Mouse (Mus musculus) 3134 (cell line): ENCODE data around the gene Bcl7b.

ENCODE experiments used
- DNase-seq: peaks from one replicate; pipeline ENCODE4 v3.0.0-alpha.2; 2011; ENCODE audit warnings: low spot score; ENCODE audit not compliant: insufficient read length; ENCODE audit errors: extremely low read depth

Bcl7b gene

GRCm38 (mm10) chr5:135168063-135169062 is at the start of gene Bcl7b:
Bcl7b (plus strand) TSS chr5:135168283.
- peak; percentile 98 for DNase-seq

GRCm38 (mm10) chr5:135118589-135119081 is 49.4 kb upstream of the Bcl7b start:
- peak; percentile 44 for DNase-seq

DNA sequence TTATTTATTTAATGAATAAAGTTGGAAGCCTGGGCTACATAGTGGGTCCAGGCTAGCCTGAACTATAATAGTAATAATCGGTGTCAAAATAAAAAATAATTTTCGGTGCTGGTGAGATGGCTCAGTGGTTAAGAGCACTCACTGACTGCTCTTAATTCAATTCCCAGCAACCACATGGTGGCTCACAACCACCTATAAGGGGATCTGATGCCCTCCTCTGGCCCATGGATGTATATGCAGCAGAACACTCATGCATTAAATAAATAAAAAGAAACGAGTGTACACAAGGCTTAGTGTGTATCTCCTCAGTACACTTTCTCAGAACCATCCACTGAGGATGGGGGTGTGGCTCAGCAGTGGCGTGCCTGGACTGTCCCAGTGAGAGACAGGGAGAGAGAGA is 47.3 kb upstream of the Bcl7b start:
- no peak for DNase-seq

DNA sequence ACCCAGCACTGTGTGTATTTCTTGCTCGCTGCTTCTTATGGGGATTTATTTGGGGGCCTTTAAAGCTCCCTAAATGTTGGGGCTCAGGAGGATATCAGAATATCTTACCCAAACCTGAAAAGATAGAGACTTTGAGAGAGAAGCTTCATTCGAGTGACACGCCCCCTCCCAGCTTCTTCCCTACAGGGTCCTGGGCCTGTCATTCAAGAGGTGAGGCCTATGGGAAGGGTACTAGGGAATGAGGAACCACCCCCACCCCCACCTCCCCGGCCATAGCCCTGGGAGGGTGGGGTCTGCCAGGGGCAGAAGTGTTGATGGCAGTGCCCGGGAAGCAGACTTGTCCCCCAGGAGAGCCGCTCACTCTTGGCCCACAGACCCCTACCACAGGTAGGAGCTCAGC is 42.0 kb upstream of the Bcl7b start:
- DNase-seq, result no peak

DNA sequence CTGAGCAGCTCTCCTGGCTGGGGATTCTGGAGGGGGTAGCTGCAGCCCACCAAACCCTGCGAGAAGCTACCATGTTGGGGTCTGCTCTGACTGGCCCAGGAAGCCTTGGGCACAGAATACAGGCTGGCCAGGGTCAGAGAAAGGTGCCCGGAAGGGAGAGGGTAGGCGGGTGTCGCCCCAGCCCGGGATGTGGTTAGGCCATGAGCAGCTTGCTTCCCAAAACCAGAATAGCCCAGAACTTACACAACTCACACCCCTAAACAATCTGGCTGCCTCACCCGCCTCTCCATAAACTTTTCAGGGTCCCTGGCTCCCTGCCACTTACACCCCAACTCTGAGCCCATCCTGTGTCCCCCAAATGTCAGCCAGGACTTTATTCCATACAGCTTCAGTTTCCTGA is 40.4 kb upstream of the Bcl7b start:
- DNase-seq, result no peak

DNA sequence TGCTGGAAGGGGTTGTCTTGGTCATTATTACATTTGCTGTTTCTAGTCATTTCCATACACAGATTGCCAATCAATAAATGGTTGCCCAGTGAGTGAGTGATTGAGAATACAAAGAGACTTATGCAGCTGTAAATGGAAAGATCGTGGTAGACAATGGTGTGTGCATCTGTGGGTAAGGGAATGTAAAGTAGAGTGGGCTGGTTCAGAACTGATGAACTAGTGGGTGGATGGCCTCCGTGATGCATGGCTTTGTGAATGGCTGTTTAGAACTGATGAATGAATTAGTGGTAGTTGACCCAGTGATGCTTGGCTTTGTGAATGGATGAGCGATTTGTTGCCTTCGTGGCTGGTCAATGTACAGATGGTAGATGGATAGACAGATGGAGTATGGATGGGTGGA is 38.3 kb upstream of the Bcl7b start:
- DNase-seq, result no peak

DNA sequence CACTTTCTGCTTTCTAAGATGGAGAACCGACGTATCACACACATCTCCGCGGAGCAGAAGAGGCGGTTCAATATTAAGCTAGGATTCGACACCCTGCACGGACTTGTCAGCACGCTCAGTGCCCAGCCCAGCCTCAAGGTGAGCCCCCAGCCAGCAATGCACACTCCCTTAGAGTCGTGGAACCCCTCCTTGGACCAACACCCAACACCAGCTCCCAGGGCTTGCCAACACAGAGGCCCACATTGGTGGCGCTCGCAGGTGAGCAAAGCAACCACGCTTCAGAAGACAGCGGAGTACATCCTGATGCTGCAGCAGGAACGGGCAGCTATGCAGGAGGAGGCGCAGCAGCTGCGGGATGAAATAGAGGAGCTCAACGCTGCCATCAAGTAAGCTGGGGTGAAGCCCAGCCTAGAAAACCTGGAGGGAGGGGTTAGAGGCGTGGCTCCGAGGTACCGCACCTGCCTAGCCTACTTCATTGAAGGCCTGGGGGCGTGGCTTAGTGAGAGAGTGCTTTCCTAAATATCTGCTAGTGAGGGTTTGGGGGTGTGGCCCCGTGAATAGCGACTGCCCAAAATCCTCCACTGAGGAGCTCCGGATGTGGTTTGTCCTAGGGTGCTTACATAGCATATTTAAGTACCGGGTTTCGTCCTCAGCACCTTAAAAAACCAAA is 34.2 kb upstream of the Bcl7b start:
- DNase-seq, result no peak

DNA sequence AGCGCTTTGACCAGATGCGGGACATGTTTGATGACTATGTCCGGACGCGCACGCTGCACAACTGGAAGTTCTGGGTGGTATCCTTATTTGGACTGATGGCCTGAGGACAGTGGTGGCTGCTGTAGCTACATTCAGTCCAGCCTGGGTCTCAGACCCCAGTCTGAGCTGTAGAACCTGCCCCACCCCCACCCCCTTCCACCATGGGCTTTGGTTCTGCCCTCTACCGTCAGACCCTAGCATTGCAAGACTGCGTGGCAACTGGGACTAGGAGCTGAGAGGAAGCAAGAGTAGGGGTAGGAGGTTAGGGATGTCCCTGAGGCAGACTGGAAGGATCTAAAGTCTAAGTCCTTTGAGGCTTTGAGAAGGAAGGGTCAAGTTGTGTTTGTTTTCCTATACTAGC is 33.5 kb upstream of the Bcl7b start:
- no peak for DNase-seq

DNA sequence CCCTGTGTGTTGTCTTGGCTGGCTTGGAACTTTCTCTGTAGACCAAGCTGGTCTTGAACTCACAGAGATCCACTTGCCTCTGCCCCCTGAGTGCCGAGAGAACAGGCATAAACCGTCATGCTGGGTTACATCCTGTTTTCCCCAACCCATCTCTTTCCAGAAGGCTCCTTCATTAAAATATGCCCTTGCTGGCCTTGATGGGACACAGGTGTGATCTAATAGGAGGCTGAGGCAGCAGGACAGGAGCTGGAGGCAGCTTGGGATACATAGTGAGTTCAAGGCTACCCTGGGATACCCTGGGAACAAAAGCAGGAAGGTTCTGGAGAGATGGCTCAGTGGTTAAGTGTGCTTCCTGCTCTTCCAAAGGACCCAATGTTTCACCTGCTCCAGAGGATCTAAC is 28.2 kb upstream of the Bcl7b start:
- no peak for DNase-seq

- DNase-seq, result no peak
Measured at GRCm38 (mm10) chr5:135144469-135144868, 23.6 kb upstream of the Bcl7b start.

GRCm38 (mm10) chr5:135145532-135145931 is 22.6 kb upstream of the Bcl7b start:
- no peak for DNase-seq

DNA sequence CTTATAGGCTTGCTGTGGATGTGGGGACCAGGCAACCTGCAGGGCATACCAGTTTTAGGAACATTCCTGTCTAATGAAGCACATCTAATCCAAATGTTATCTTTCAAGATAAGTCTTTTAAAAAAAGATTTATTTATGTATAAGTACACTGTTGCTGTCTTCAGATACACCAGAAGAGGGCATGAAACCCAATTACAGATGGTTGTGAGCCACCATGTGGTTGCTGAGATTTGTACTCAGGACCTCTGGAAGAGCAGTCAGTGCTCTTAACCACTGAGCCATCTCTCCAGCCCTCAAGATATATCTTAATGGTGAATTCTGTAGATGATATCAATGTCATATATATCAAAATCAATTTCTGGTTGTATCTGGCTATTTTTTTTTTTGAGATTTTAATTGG is 22.1 kb upstream of the Bcl7b start:
- DNase-seq, result no peak

GRCm38 (mm10) chr5:135148715-135149052 is 19.4 kb upstream of the Bcl7b start:
- no peak for DNase-seq

- DNase-seq, result peak; percentile 100
Measured at GRCm38 (mm10) chr5:135149053-135149819, 18.8 kb upstream of the Bcl7b start, which contains the start of gene Tbl2. Tbl2 (plus strand) TSS chr5:135149657.

GRCm38 (mm10) chr5:135149820-135150178 is 18.3 kb upstream of the Bcl7b start:
- no peak for DNase-seq

DNA sequence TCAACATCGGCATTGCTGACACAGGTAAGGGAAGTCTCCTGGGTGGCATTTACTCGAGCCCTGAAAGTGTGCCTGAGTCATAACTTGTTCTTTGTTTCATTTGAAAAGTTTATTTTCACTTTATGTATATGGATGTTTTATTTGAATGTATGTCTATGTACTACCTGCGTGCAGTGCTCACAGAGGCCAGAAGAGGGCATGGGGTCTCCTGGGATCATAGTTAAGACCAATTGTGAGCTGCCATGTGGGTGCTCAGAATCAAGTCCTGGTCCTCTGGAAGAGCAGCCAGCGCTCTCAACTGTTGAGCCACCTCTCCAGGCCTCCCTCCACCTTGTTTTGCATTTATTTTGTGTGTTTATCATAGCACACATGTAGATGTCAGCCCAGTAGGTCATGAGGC is 11.6 kb upstream of the Bcl7b start:
- no peak for DNase-seq

DNA sequence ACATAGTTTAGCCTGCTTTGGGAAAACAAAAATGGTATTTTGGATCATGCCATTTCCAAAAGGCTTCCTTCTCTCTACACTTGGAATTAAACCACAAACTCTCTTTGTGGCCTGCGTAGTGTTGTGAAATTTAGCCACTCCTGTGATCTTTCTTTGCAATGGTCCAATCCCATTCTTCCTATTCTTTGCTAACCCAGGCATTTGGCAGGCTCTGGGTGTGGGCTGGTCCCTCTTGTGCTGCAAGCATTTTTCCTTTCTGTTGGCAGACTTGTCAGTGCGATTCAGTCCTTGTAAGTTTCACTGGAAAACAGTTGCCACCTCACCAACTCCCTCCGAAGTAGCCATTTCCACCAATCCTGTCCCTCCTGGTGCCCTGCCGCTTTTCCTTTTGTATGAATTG is 6.9 kb upstream of the Bcl7b start:
- no peak for DNase-seq

DNA sequence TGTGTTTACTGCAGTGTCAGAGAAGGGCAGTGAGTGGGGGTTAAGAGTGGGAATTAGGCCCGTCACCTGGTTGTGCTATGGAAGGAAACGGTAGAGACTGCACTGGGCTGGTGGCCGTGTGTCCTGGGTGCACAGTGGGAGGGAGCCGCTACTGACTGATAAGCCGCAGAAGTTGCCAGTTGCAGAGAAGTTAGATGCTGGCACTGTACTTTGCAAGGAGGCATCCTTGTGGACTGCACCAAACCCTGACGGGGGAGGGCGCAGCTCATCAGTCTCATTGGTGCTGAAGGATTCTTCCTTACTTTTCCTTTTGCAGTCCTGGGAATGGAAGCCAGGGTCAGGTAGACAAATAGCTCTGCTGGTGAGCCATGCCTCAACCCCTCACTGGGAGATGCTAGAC is 6.4 kb upstream of the Bcl7b start:
- no peak for DNase-seq

- no peak for DNase-seq
Measured at GRCm38 (mm10) chr5:135162361-135162760, 5.7 kb upstream of the Bcl7b start.

DNA sequence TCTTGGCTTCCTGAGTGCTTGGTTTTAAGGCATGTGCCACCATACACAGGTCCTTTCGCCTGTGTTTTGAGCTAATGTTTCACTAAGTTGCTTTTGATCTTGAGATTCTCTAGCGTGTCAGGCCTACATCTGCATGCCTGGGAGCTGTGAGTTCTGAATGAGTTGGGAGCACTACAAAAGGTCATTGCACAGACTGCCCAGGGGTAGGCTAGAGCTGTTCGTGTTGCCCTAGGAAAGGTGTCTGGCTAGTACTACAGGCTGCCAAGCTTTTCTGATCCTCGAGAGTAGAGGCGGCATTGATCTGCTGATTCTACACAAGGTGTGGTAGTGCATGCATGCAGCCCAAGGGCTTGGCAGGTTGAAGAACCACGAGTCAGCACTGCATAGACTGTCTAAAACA is 5.3 kb upstream of the Bcl7b start:
- DNase-seq, result no peak

DNA sequence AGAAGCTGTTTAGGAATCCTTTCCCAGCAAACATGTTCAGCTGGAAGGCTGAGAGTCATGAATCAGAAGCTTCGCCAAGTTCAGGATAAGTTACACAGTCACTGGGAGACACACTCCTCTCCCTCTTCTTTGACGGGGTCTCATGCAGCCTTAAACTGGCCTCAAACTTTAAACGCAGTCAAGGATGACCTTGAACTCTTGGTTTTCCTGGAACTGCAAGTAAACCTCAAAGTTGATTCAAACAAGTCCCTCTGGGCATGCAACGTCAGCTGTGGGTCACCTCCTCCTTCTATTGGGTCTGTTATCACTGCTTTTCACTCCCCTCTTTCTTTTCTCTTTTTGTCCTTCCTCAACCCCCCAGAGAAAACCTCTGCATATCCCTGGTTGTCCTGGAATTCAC is 1.2 kb upstream of the Bcl7b start:
- DNase-seq, result no peak
